ENCODE assay signal across 9 mouse cellular contexts in genomic region chr4:128858878-128859277, GRCm38 (mm10). TPM values are rescaled to one million over a fixed set of nuclear protein-coding genes. Genes with fewer than 3 reads are reported as not detected.
DNase-seq lines count a peak whose midpoint lies in the region; ATAC-seq and TF ChIP-seq lines count a peak whose summit lies in the region.
"Had no signal": no experiment of that assay in that cellular context is flagged by ENCODE, and none has a peak within 500 bp of the region (broad histone marks: within the 10 kb centered on the region; RNA-seq: fewer than 3 reads in every experiment).

No protein-coding gene starts in this region.

- peak; percentile 12; the same call in 1 of the 2 replicates for TF ChIP-seq CTCF in cerebellum, adult 2 months (IDR thresholded peaks at IDR 0.05; ENCODE audit: borderline replicate concordance, insufficient read depth, low read depth, low read length)

- no peak for ATAC-seq in liver, embryonic 11.5 days (replicated peaks; ENCODE audit: low FRiP score)

- H3K9me3 ChIP-seq in liver, embryonic 11.5 days (ENCODE audit: control insufficient read depth, low read length), result peaks cover 3% of the 10 kb centered on the region

- TF ChIP-seq POLR2A in cerebellum, adult 2 months (IDR thresholded peaks at IDR 0.05; ENCODE audit: borderline replicate concordance, insufficient read depth, low read length), result no peak

- intact Hi-C loops in heart, postnatal 36 days (cut with DNase I), result loop anchor here (1.0 to 5.0 kb wide), 3 partner anchors 47 to 246 kb away; no protein-coding TSS in a partner anchor

- no peak overlapping the region for H3K27ac ChIP-seq in cerebellum, adult 2 months (ENCODE audit: insufficient read depth, low read length)
- H3K27ac ChIP-seq in liver, embryonic 11.5 days (ENCODE audit: low read depth, low read length), result no peak overlapping the region
- H3K27ac ChIP-seq: stomach, embryonic 15.5 days had no signal

- H3K9ac ChIP-seq in liver, embryonic 11.5 days (ENCODE audit: low read depth, low read length), result no peak overlapping the region
- H3K9ac ChIP-seq: stomach, embryonic 15.5 days had no signal

- no peak overlapping the region for H3K4me3 ChIP-seq in cerebellum, adult 2 months (replicated peaks; ENCODE audit: insufficient read depth, low read depth, low read length)
- no peak overlapping the region for H3K4me3 ChIP-seq in liver, embryonic 11.5 days (ENCODE audit: low read depth, low read length)
- H3K4me3 ChIP-seq: stomach, embryonic 15.5 days had no signal

- no peaks in the 10 kb centered on the region for H3K36me3 ChIP-seq in liver, embryonic 11.5 days (ENCODE audit: control insufficient read depth, insufficient read depth, low read length)
- H3K36me3 ChIP-seq: stomach, embryonic 15.5 days had no signal

- DNase-seq in cerebellum, adult 2 months, result peak in 1 of 2 experiments; percentile 28
- no peak for DNase-seq in cerebellum, adult 8-10 months
- peak; percentile 27 for DNase-seq in liver
- DNase-seq in liver, embryonic 11.5 days (ENCODE audit: low spot score), result no peak
- peak; percentile 21 for DNase-seq in ES-CJ7 (ENCODE audit: low read depth, low spot score)
- DNase-seq in naive thymus-derived CD4-positive, alpha-beta T cell, adult 2 months (ENCODE audit: low read depth), result peak; percentile 34
- DNase-seq in retina, embryonic 14.5 days (ENCODE audit: low spot score), result no peak
- DNase-seq in heart, postnatal 36 days, result no peak

- WGBS in cerebellum, adult 2 months, result 71% methylated on average over 4 of the region's 4 CpGs
- 61% methylated on average over 4 of the region's 4 CpGs for WGBS in liver, embryonic 11.5 days

- no peaks in the 10 kb centered on the region for H3K4me1 ChIP-seq in cerebellum, adult 2 months (ENCODE audit: control insufficient read depth, insufficient read depth, low read length)
- peaks cover 22% of the 10 kb centered on the region for H3K4me1 ChIP-seq in liver, embryonic 11.5 days (replicated peaks; ENCODE audit: control insufficient read depth, insufficient read depth, low read length)

- H3K4me2 ChIP-seq in liver, embryonic 11.5 days, result no peak overlapping the region
- H3K4me2 ChIP-seq: stomach, embryonic 15.5 days had no signal

- H3K27me3 ChIP-seq in cerebellum, adult 2 months (ENCODE audit: control insufficient read depth, insufficient read depth, low read length), result no peaks in the 10 kb centered on the region
- no peaks in the 10 kb centered on the region for H3K27me3 ChIP-seq in liver, embryonic 11.5 days (replicated peaks; ENCODE audit: control insufficient read depth, insufficient read depth, low read length)
- H3K27me3 ChIP-seq: stomach, embryonic 15.5 days had no signal

RNA-seq across cellular contexts. Expression of gene Trim62, which starts 24.5 kb away (rescaled TPM):
- polyA plus RNA-seq in cerebellum, adult 2 months (2012; rRNA removed), result 107 and 129 TPM in 2 replicates
- 3.0 and 4.3 TPM in 2 replicates for polyA plus RNA-seq in liver, embryonic 11.5 days (2014; fragmentation: Nextera tagmentation; extraction: Ambion mirVana)
- total RNA-seq in heart, postnatal 36 days (2021), result 1 to 10 TPM; 1.5 to 2.1 TPM

RNA-seq across cellular contexts. Expression of gene Zfp362, which starts 53.0 kb away (rescaled TPM):
- 24.8 and 25.5 TPM in 2 replicates for polyA plus RNA-seq in cerebellum, adult 2 months (2012; rRNA removed)
- 23.1 and 25.3 TPM in 2 replicates for polyA plus RNA-seq in liver, embryonic 11.5 days (2014; fragmentation: Nextera tagmentation; extraction: Ambion mirVana)
- 10 to 100 TPM; 12.5 to 14.3 TPM for total RNA-seq in heart, postnatal 36 days (2021)

Comparison
In these comparisons a context has a peak if more than half of its experiments do, and no peak if none do; other contexts are left out.
1. DNase-seq: peak in liver (single experiment), ES-CJ7 (single experiment) and naive thymus-derived CD4-positive, alpha-beta T cell, adult 2 months (single experiment); none in cerebellum, adult 8-10 months (single experiment), liver, embryonic 11.5 days (single experiment), retina, embryonic 14.5 days (single experiment) and heart, postnatal 36 days (0 of 2).
2. RNA of gene Trim62, which starts 24.5 kb away (polyA plus RNA-seq): 107 to 129 TPM in cerebellum, adult 2 months; 3.0 to 4.3 TPM in liver, embryonic 11.5 days; every median in the first group is over 10 times any median in the second.